Mouse (Mus musculus): ENCODE results near the gene Arhgap17. TPM values are rescaled to one million over a fixed set of nuclear protein-coding genes. Genes with fewer than 3 reads are reported as not detected.
A peak's percentile ranks its signal among the peaks of the same experiment; 100 is the strongest.

Arhgap17 gene
- total and polyA plus RNA-seq, 3 experiments, result 6.7 to 56.1 (median 7.4) TPM

DNA sequence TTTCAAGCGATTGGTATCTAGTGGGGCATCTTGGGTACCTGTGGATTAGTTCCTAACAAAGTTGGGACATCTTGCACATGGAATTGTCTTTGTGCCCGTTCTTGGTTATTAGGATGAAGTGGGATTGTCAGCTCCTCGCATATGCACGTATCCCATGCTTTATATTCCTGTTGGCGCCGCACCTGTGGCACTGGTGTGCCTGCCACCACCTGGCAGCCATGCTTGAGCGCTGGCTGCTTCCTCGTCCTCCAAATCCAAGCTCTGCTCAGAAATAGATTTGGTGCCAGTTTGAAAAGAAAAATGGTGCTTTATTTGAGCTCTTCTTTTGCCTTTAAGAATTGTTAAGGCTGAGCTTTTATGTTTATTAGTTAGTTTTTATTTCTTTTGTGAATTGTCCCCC is 28.2 kb upstream of the Arhgap17 start:
- Histone ChIP-seq H3K36me3 (replicated peaks in 1 of 2; ENCODE audit: control insufficient read depth in 1 of 2, insufficient read depth in 1 of 2, low read length in 1 of 2) (peaks cover 0 to 39% of the 10 kb centered on the region in 2 experiments), H3K4me2 (ENCODE audit: insufficient read depth, low read depth, poor library complexity, severe bottlenecking) (peak overlapping the region; percentile 72), H3K4me3 (replicated peaks in 1 of 3; ENCODE audit: low read depth in 2 of 3, low read length in 2 of 3, poor library complexity in 1 of 3) (no peak overlapping the region), H3K9me3 (replicated peaks; ENCODE audit: low read length) (no peaks in the 10 kb centered on the region), H3K9ac (ENCODE audit: insufficient read depth, low read depth) (0 out of 2 replicates have a peak overlapping the region, but pooled peaks have one; percentile 9), H3K4me1 (ENCODE audit: control insufficient read depth in 1 of 2, insufficient read depth in 2 of 2) (peaks cover 11 to 23% of the 10 kb centered on the region in 2 experiments), H3K27ac (ENCODE audit: insufficient read depth, low read depth) (peak overlapping the region; percentile 20; the same call in 1 of the 2 replicates), H3K79me2 (replicated peaks; ENCODE audit: control insufficient read depth, extremely low read depth, insufficient read depth, poor library complexity, severe bottlenecking) (no peaks in the 10 kb centered on the region), H3K27me3 (replicated peaks) (no peaks in the 10 kb centered on the region)
- no peak for TF ChIP-seq SIN3A (IDR thresholded peaks at IDR 0.05; ENCODE audit: low read length)
- TF ChIP-seq TBP (conservative IDR thresholded peaks at IDR 0.05; ENCODE audit: low read depth, low read length), result no peak
- dilution Hi-C loops (cut with MboI; ENCODE audit: extremely low pct_ligation_motif_present, extremely low pct_unique_long_range_greater_than_20kb, low sequenced_read_pairs) (no loop called here), in situ Hi-C loops (cut with MboI; ENCODE audit: low pct_ligation_motif_present, low pct_unique_long_range_greater_than_20kb, low sequenced_read_pairs) (no loop called here)
- DNase-seq (ENCODE audit: extremely low read depth), result no peak

DNA sequence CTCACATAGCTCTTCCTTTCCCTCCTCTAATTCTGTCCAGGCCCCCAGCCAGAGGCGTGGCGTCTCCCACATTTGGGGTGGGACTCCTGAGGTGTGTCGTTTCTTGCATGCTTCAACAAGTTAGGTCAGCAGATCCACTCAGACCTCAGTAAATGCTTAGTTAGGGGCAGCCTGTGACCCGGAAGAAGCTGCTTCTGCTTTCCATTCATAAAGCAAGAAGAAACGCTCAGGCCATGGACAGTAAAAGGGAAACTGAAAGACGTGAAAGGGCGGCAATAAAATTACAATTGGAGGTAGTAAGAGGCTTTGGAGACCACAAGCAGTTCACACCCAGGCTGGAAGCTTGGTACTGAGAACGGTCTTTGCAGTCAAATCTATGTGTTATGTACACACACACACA is 27.7 kb upstream of the Arhgap17 start:
- TF ChIP-seq EP300 (IDR thresholded peaks at IDR 0.05; ENCODE audit: low read length), result no peak
- TF ChIP-seq BHLHE40 (IDR thresholded peaks at IDR 0.05; ENCODE audit: low read depth, low read length), result 0 out of 2 replicates have a peak, but pooled peaks have one; percentile 24
- no peak for TF ChIP-seq NELFE (IDR thresholded peaks at IDR 0.05; ENCODE audit: low read depth, low read length)
- no peak for TF ChIP-seq SMC3 (IDR thresholded peaks at IDR 0.05; ENCODE audit: low read depth, low read length)
- TF ChIP-seq MYC (IDR thresholded peaks at IDR 0.05; ENCODE audit: low read depth, low read length), result peak; percentile 39; the same call in 1 of the 2 replicates
- TF ChIP-seq MXI1 (IDR thresholded peaks at IDR 0.05; ENCODE audit: low read depth, low read length), result 0 out of 2 replicates have a peak, but pooled peaks have one; percentile 39
- TF ChIP-seq HCFC1 (IDR thresholded peaks at IDR 0.05; ENCODE audit: low read depth, low read length), result peak; percentile 61
- peak; percentile 78; the same call in 1 of the 2 replicates for TF ChIP-seq IRF4 (IDR thresholded peaks at IDR 0.05; ENCODE audit: low read depth, low read length)
- TF ChIP-seq E2F4 (IDR thresholded peaks at IDR 0.05; ENCODE audit: insufficient replicate concordance, low read depth, low read length), result no peak
- no peak for TF ChIP-seq MEF2A (IDR thresholded peaks at IDR 0.05; ENCODE audit: borderline replicate concordance, low read depth, low read length)
- peak; percentile 33; the same call in 1 of the 2 replicates for TF ChIP-seq POLR2A (IDR thresholded peaks at IDR 0.05; ENCODE audit: low read depth, low read length)
- TF ChIP-seq KAT2A (IDR thresholded peaks at IDR 0.05; ENCODE audit: insufficient replicate concordance, low read length), result no peak
- peak; percentile 88 for TF ChIP-seq ELF1 (IDR thresholded peaks at IDR 0.05; ENCODE audit: low read depth, low read length)
- DNase-seq (ENCODE audit: extremely low read depth), result peak; percentile 74
- Histone ChIP-seq H3K79me2 (replicated peaks; ENCODE audit: control insufficient read depth, extremely low read depth, insufficient read depth, poor library complexity, severe bottlenecking) (no peaks in the 10 kb centered on the region), H3K4me2 (ENCODE audit: insufficient read depth, low read depth, poor library complexity, severe bottlenecking) (peak overlapping the region; percentile 72), H3K27me3 (replicated peaks) (no peaks in the 10 kb centered on the region), H3K9ac (ENCODE audit: insufficient read depth, low read depth) (peak overlapping the region; percentile 9; the same call in 1 of the 2 replicates), H3K36me3 (replicated peaks in 1 of 2; ENCODE audit: control insufficient read depth in 1 of 2, insufficient read depth in 1 of 2, low read length in 1 of 2) (peaks cover under 1 to 39% of the 10 kb centered on the region in 2 experiments), H3K4me1 (ENCODE audit: control insufficient read depth in 1 of 2, insufficient read depth in 2 of 2) (peaks cover 11 to 23% of the 10 kb centered on the region in 2 experiments), H3K9me3 (replicated peaks; ENCODE audit: low read length) (no peaks in the 10 kb centered on the region), H3K4me3 (replicated peaks in 1 of 3; ENCODE audit: low read depth in 2 of 3, low read length in 2 of 3, poor library complexity in 1 of 3) (peak overlapping the region in 1 of 3 experiments; percentile 22), H3K27ac (ENCODE audit: insufficient read depth, low read depth) (peak overlapping the region; percentile 20; the same call in 1 of the 2 replicates)
- dilution Hi-C loops (cut with MboI; ENCODE audit: extremely low pct_ligation_motif_present, extremely low pct_unique_long_range_greater_than_20kb, low sequenced_read_pairs) (no loop called here), in situ Hi-C loops (cut with MboI; ENCODE audit: low pct_ligation_motif_present, low pct_unique_long_range_greater_than_20kb, low sequenced_read_pairs) (no loop called here)

All from CH12.LX (cell line).